Mouse (Mus musculus) spleen, adult 2 months (tissue): ENCODE measurements around the gene Rad50.

ENCODE experiments used
- CTCF ChIP-seq: fragments of 200-500 bp; IDR thresholded peaks from 2 replicates; pipeline ENCODE4 v1.5.1; 2011; ENCODE audit warnings: mild to moderate bottlenecking, inconsistent platforms; ENCODE audit not compliant: insufficient read depth, insufficient read length, insufficient replicate concordance; ENCODE audit errors: extremely low read depth
- POLR2A ChIP-seq: fragments of 200-500 bp; IDR thresholded peaks from 2 replicates; pipeline ENCODE4 v1.6.1; 2011; ENCODE audit warnings: low read depth, low read length, inconsistent platforms

GRCm38 (mm10) chr11:53652427-53652826 is 54.7 kb downstream of the Rad50 start:
- no peak for TF ChIP-seq CTCF
- no peak for TF ChIP-seq POLR2A
